Mouse (Mus musculus) forebrain, embryonic 13.5 days (tissue): ENCODE data around the gene Prpf3. TPM values are rescaled to one million over a fixed set of nuclear protein-coding genes. Genes with fewer than 3 reads are reported as not detected.

ENCODE experiments used
- ATAC-seq: fragments of 200-750 bp; cut with Nextera tagmentation; 2 replicates; pipeline ENCODE4 v1.8.0; 2017
- H3K27ac ChIP-seq: fragments of 300-500 bp; sonication (generic); 2 replicates; pipeline ENCODE4 v1.5.1; 2015; ENCODE audit warnings: inconsistent platforms, mild to moderate bottlenecking, moderate library complexity
- H3K27me3 ChIP-seq: fragments of 300-500 bp; sonication (generic); 2 replicates; pipeline ENCODE4 v1.6.1; 2015; ENCODE audit warnings: mild to moderate bottlenecking, inconsistent platforms
- H3K36me3 ChIP-seq: fragments of 300-500 bp; sonication (generic); 2 replicates; pipeline ENCODE4 v1.6.1; 2015; ENCODE audit warnings: mild to moderate bottlenecking, inconsistent platforms; ENCODE audit not compliant: poor library complexity, severe bottlenecking
- H3K4me1 ChIP-seq: fragments of 300-500 bp; sonication (generic); 2 replicates; pipeline ENCODE4 v1.6.1; 2015; ENCODE audit warnings: inconsistent platforms
- H3K4me2 ChIP-seq: fragments of 300-500 bp; sonication (generic); 2 replicates; pipeline ENCODE4 v1.6.1; 2015; ENCODE audit warnings: inconsistent platforms, mild to moderate bottlenecking, moderate library complexity
- H3K4me3 ChIP-seq: fragments of 300-500 bp; sonication (generic); 2 replicates; pipeline ENCODE4 v1.5.1; 2015; ENCODE audit warnings: mild to moderate bottlenecking, inconsistent platforms
- H3K9ac ChIP-seq: fragments of 300-500 bp; sonication (generic); 2 replicates; pipeline ENCODE4 v1.6.1; 2015; ENCODE audit warnings: mild to moderate bottlenecking, inconsistent platforms
- H3K9me3 ChIP-seq: fragments of 300-500 bp; sonication (generic); replicated peaks from 2 replicates; pipeline ENCODE4 v1.6.1; 2016; ENCODE audit warnings: inconsistent platforms
- WGBS: fragments of 180-500 bp; shearing (Covaris S2); methylation state at CpG from one replicate; pipeline ENCODE4 v1.1.7; 2015; 5-methylcytosine and 5-hydroxymethylcytosine counted together
- polyA plus RNA-seq: library from polyadenylated mRNA; unstranded; fragments of >200 nt; fragmentation: Nextera tagmentation; extraction: Ambion mirVana; gene quantifications from 2 replicates; pipeline ENCODE4 v1.2.1, GENCODE M21; 2015

Gene Prpf3
- polyA plus RNA-seq, 1 experiment from 2014 or later: 50.9 TPM

- no peak overlapping the region for H3K9ac ChIP-seq
- H3K4me1 ChIP-seq: peaks cover 12% of the 10 kb centered on the region
- no peaks in the 10 kb centered on the region for H3K9me3 ChIP-seq
- no peaks in the 10 kb centered on the region for H3K27me3 ChIP-seq
- WGBS: 97% methylated on average over 8 of the region's 8 CpGs
- H3K4me2 ChIP-seq: no peak overlapping the region
- no peak for ATAC-seq
- no peak overlapping the region for H3K27ac ChIP-seq
- peaks cover 72% of the 10 kb centered on the region for H3K36me3 ChIP-seq
- H3K4me3 ChIP-seq: no peak overlapping the region
Observed at GRCm38 (mm10) chr3:95851317-95851716, 4.4 kb downstream of the Prpf3 start.

- peaks cover 9% of the 10 kb centered on the region for H3K4me1 ChIP-seq
- no peaks in the 10 kb centered on the region for H3K27me3 ChIP-seq
- peaks cover 79% of the 10 kb centered on the region for H3K36me3 ChIP-seq
- H3K9me3 ChIP-seq: no peaks in the 10 kb centered on the region
- no peak for ATAC-seq
- 84% methylated on average over 4 of the region's 4 CpGs for WGBS
- no peak overlapping the region for H3K4me2 ChIP-seq
- H3K9ac ChIP-seq: no peak overlapping the region
- no peak overlapping the region for H3K27ac ChIP-seq
- H3K4me3 ChIP-seq: no peak overlapping the region
Observed at GRCm38 (mm10) chr3:95850611-95851010, 5.1 kb downstream of the Prpf3 start.

GRCm38 (mm10) chr3:95842503-95843214, 13.0 kb downstream of the Prpf3 start:
- WGBS: 93% methylated on average over 3 of the region's 3 CpGs
- Histone ChIP-seq H3K4me2 (no peak overlapping the region), H3K9ac (no peak overlapping the region), H3K4me3 (no peak overlapping the region), H3K36me3 (peaks cover 92% of the 10 kb centered on the region), H3K27me3 (no peaks in the 10 kb centered on the region), H3K9me3 (no peaks in the 10 kb centered on the region), H3K4me1 (no peaks in the 10 kb centered on the region), H3K27ac (no peak overlapping the region)
- ATAC-seq: no peak

DNA sequence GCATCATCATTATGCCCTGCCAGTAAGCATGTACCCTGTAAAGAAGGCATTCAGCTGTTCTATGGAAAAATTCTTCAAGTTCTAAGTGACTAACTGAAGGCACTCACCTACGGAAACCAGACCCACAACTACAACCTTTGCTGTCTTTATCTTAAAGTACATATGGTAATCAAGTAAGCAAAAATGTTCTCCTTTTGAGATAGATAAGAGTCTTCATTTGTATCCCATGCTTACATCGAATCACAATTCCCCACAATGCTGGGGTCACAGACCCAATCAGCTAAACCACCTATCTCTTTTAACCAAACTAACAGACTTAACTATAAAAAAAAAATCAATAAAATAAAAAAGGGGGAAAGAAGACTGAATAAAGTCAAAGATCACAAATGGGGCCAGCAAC, 16.4 kb downstream of the Prpf3 start:
- H3K4me1 ChIP-seq: no peaks in the 10 kb centered on the region
- no peak overlapping the region for H3K9ac ChIP-seq
- peaks cover 84% of the 10 kb centered on the region for H3K36me3 ChIP-seq
- WGBS: 97% methylated on average over 2 of the region's 2 CpGs
- no peaks in the 10 kb centered on the region for H3K9me3 ChIP-seq
- H3K4me2 ChIP-seq: no peak overlapping the region
- ATAC-seq: no peak
- no peaks in the 10 kb centered on the region for H3K27me3 ChIP-seq
- no peak overlapping the region for H3K27ac ChIP-seq
- H3K4me3 ChIP-seq: no peak overlapping the region

GRCm38 (mm10) chr3:95829053-95829452, 26.6 kb downstream of the Prpf3 start:
- WGBS: 97% methylated on average over 4 of the region's 4 CpGs
- Histone ChIP-seq H3K9ac (no peak overlapping the region), H3K4me3 (no peak overlapping the region), H3K9me3 (no peaks in the 10 kb centered on the region), H3K4me1 (no peaks in the 10 kb centered on the region), H3K27ac (no peak overlapping the region), H3K36me3 (peaks cover 65% of the 10 kb centered on the region), H3K4me2 (no peak overlapping the region), H3K27me3 (no peaks in the 10 kb centered on the region)
- no peak for ATAC-seq

- Histone ChIP-seq H3K4me2 (no peak overlapping the region), H3K4me3 (no peak overlapping the region), H3K36me3 (peaks cover 38% of the 10 kb centered on the region), H3K27me3 (no peaks in the 10 kb centered on the region), H3K9me3 (no peaks in the 10 kb centered on the region), H3K9ac (no peak overlapping the region), H3K4me1 (peaks cover under 1% of the 10 kb centered on the region; the same call in 1 of the 2 replicates), H3K27ac (no peak overlapping the region)
- no peak for ATAC-seq
- WGBS: 80% methylated on average over 2 of the region's 2 CpGs
Observed at GRCm38 (mm10) chr3:95826275-95826674, 29.4 kb downstream of the Prpf3 start.

GRCm38 (mm10) chr3:95820046-95821010, 35.4 kb downstream of the Prpf3 start:
- H3K27me3 ChIP-seq: no peaks in the 10 kb centered on the region
- peak overlapping the region; percentile 79 for H3K9ac ChIP-seq
- ATAC-seq: peak; percentile 3; the same call in 1 of the 2 replicates
- peak overlapping the region; percentile 78 for H3K4me3 ChIP-seq
- peak overlapping the region; percentile 100 for H3K27ac ChIP-seq
- peaks cover 35% of the 10 kb centered on the region for H3K4me1 ChIP-seq
- H3K9me3 ChIP-seq: no peaks in the 10 kb centered on the region
- H3K4me2 ChIP-seq: peak overlapping the region; percentile 62
- 41% methylated on average over 10 of the region's 10 CpGs for WGBS
- H3K36me3 ChIP-seq: no peaks in the 10 kb centered on the region

- Histone ChIP-seq H3K36me3 (no peaks in the 10 kb centered on the region), H3K4me2 (peak overlapping the region; percentile 62), H3K27ac (peak overlapping the region; percentile 100), H3K4me3 (peak overlapping the region; percentile 78), H3K9me3 (no peaks in the 10 kb centered on the region), H3K4me1 (peaks cover 38% of the 10 kb centered on the region), H3K9ac (peak overlapping the region; percentile 79), H3K27me3 (no peaks in the 10 kb centered on the region)
- peak; percentile 97 for ATAC-seq
- WGBS: under 1% methylated on average over 45 of the region's 49 CpGs
Observed at GRCm38 (mm10) chr3:95819351-95819985, 36.2 kb downstream of the Prpf3 start.

DNA sequence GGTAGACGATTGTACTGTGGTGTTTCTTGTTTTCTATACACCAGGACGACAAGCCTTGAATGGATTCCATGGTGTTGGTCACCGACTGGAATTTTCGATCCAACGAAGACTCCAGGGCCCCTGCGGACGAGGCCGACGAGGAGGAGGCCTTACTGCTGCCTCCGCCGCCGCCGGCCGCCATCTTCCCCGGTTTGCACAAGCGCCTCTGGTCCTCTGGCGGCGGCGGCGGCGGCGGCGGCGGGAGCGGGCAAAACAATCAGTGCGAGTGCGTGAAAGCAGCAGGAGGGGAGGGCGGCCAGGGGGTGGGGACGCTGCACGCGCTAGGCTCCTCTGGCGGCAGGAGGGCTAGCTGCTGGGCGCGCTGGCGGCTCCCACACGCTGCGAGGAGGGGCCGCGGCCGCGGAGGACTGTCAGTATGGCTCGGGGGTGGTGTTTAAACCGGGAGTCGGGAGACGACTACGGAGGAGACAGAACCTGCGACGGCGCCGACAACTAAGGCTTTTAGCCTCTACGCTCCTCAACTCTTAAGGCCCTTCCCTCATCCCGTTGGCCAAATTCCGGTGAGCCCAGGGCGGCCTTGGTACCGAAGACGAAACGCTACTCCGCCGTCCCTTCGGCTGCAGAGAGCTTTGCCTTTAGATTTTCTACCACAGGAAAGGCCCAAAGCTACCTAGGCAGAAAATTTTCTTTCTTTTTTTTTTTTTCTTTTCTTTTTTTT, 37.0 kb downstream of the Prpf3 start, which contains the start of gene Rprd2:
Gene Rprd2 (minus strand): TSS at position 293 of the 718 bp plus-strand sequence.
- ATAC-seq: peak; percentile 55
- Histone ChIP-seq H3K27me3 (no peaks in the 10 kb centered on the region), H3K36me3 (no peaks in the 10 kb centered on the region), H3K9me3 (no peaks in the 10 kb centered on the region), H3K4me3 (peak within 1 kb of the TSS; percentile 78), H3K4me1 (peaks cover 38% of the 10 kb centered on the region), H3K27ac (peak within 1 kb of the TSS; percentile 100), H3K9ac (peak within 1 kb of the TSS; percentile 94), H3K4me2 (peak within 1 kb of the TSS; percentile 74)
- under 1% methylated on average over 60 of the region's 60 CpGs for WGBS

DNA sequence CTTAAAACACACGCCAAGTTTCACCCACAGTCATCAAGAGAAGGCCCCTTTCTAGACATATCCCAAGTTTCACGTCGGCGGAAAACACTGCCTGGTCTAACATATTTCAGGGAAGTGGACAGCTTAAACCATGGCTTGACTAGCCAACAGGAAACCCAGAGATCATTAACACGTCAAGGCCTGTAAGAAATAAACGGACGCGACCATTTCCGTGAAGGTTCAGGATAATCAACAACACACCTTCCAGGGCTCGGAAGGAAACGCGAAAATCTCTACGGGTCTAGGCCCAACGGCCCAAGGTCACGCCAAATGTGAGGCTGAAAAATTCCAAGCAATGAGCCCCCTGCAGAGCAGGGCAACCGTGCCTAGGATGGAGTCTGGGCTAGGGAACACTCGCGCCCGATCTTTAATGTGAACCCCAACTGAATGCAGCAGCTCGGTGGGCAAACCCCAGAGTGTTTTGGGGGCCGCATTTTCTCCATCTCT, 37.6 kb downstream of the Prpf3 start:
- Histone ChIP-seq H3K4me2 (peak overlapping the region; percentile 74), H3K9ac (peak overlapping the region; percentile 94), H3K27ac (peak overlapping the region; percentile 100), H3K9me3 (no peaks in the 10 kb centered on the region), H3K27me3 (no peaks in the 10 kb centered on the region), H3K4me1 (peaks cover 38% of the 10 kb centered on the region), H3K36me3 (no peaks in the 10 kb centered on the region), H3K4me3 (peak overlapping the region; percentile 78)
- under 1% methylated on average over 21 of the region's 21 CpGs for WGBS
- ATAC-seq: 0 out of 2 replicates have a peak, but pooled peaks have one; percentile 0

DNA sequence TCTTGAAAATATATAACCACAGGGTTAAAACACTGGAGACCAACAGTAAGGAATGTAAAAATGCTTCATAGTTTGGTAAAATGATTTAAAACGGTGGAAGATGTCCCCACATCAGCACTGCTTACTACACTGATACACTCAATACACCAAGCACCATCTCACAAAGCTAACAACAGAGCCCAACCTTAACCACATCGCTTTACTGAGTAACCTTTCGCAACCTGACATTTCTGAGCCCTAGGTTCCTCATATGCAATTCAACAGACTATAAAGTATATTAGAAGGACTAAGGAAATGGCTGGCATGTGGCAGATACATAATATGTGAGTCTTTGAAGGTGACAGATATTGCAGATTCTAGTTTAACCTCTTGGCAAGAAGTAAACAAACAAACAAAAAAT, 39.0 kb downstream of the Prpf3 start:
- Histone ChIP-seq H3K36me3 (peaks cover 5% of the 10 kb centered on the region; the same call in 1 of the 2 replicates), H3K9ac (no peak overlapping the region), H3K27ac (no peak overlapping the region), H3K4me2 (peak overlapping the region; percentile 46), H3K4me1 (peaks cover 38% of the 10 kb centered on the region), H3K27me3 (no peaks in the 10 kb centered on the region), H3K9me3 (no peaks in the 10 kb centered on the region), H3K4me3 (peak overlapping the region; percentile 22)
- ATAC-seq: no peak
- WGBS: 89% methylated on average over 3 of the region's 3 CpGs
